Mouse (Mus musculus) heart, embryonic 16.5 days (tissue): ENCODE measurements around the gene Oprl1. TPM values are rescaled to one million over a fixed set of nuclear protein-coding genes. Genes with fewer than 3 reads are reported as not detected.

Experiments used
- ATAC-seq: fragments of 200-750 bp; cut with Nextera tagmentation; replicated peaks from 2 replicates; pipeline ENCODE4 v1.8.0; 2017; ENCODE audit warnings: moderate number of reproducible peaks; ENCODE audit not compliant: insufficient read depth, low FRiP score; ENCODE audit errors: extremely low read depth
- H3K27ac ChIP-seq: fragments of 300-500 bp; sonication (generic); 2 replicates; pipeline ENCODE4 v1.5.1; 2014; ENCODE audit warnings: mild to moderate bottlenecking, low read length, control low read depth, moderate library complexity
- H3K27me3 ChIP-seq: fragments of 300-500 bp; sonication (generic); 2 replicates; pipeline ENCODE4 v1.6.1; 2014; ENCODE audit warnings: low read length, mixed read lengths; ENCODE audit not compliant: control insufficient read depth, insufficient read depth
- H3K36me3 ChIP-seq: fragments of 300-500 bp; sonication (generic); 2 replicates; pipeline ENCODE4 v1.6.1; 2014; ENCODE audit not compliant: control insufficient read depth, insufficient read depth
- H3K4me1 ChIP-seq: fragments of 300-500 bp; sonication (generic); 2 replicates; pipeline ENCODE4 v1.6.1; 2014; ENCODE audit warnings: low read length, mixed read lengths; ENCODE audit not compliant: control insufficient read depth, insufficient read depth
- H3K4me2 ChIP-seq: fragments of 300-500 bp; sonication (generic); 2 replicates; pipeline ENCODE4 v1.6.1; 2014; ENCODE audit warnings: low read depth, mild to moderate bottlenecking, control low read depth, low read length
- H3K4me3 ChIP-seq: fragments of 300-500 bp; sonication (generic); 2 replicates; pipeline ENCODE4 v1.5.1; 2014; ENCODE audit warnings: mild to moderate bottlenecking, control low read depth, low read length
- H3K9ac ChIP-seq: fragments of 300-500 bp; sonication (generic); 2 replicates; pipeline ENCODE4 v1.6.1; 2014; ENCODE audit warnings: low read length, control low read depth
- H3K9me3 ChIP-seq: fragments of 300-500 bp; sonication (generic); replicated peaks from 2 replicates; pipeline ENCODE4 v1.6.1; 2016; ENCODE audit warnings: low read length; ENCODE audit not compliant: control insufficient read depth
- WGBS: fragments of 180-500 bp; shearing (Covaris S2); extraction: QIAGEN DNeasy Blood & Tissue Kit; methylation state at CpG from one replicate; pipeline ENCODE4 v1.1.7; 2014; 5-methylcytosine and 5-hydroxymethylcytosine counted together
- polyA plus RNA-seq: library from polyadenylated mRNA; unstranded; fragments of >200 nt; fragmentation: Nextera tagmentation; extraction: Ambion mirVana; gene quantifications from 2 replicates; pipeline ENCODE4 v1.2.1, GENCODE M21; 2015

Gene Oprl1
- polyA plus RNA-seq, 1 experiment from 2014 or later = 1.2 TPM

DNA sequence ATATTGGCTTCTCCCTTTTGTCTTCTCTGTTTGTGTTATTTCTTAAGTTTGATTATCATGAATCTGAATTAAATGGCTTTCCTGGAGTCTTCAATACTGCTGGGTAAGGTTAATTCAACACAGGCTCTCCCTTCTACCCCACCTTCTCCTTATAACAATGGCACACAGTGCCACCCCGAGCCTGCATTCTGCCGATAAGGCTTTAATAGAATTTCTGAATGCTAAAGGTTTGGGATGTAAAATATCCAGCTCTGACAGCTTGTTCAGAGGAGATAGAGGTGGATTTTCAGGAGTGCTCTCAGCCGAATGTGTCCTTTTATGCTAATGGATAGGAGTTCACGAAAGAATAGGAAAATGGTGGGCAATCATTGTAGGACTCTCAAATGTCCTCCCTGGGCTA lies 50.4 kb downstream of the Oprl1 start:
- 0 out of 2 replicates have a peak, but pooled peaks cover 5% of the 10 kb centered on the region for H3K27me3 ChIP-seq
- WGBS = 76% methylated on average over 4 of the region's 4 CpGs

DNA sequence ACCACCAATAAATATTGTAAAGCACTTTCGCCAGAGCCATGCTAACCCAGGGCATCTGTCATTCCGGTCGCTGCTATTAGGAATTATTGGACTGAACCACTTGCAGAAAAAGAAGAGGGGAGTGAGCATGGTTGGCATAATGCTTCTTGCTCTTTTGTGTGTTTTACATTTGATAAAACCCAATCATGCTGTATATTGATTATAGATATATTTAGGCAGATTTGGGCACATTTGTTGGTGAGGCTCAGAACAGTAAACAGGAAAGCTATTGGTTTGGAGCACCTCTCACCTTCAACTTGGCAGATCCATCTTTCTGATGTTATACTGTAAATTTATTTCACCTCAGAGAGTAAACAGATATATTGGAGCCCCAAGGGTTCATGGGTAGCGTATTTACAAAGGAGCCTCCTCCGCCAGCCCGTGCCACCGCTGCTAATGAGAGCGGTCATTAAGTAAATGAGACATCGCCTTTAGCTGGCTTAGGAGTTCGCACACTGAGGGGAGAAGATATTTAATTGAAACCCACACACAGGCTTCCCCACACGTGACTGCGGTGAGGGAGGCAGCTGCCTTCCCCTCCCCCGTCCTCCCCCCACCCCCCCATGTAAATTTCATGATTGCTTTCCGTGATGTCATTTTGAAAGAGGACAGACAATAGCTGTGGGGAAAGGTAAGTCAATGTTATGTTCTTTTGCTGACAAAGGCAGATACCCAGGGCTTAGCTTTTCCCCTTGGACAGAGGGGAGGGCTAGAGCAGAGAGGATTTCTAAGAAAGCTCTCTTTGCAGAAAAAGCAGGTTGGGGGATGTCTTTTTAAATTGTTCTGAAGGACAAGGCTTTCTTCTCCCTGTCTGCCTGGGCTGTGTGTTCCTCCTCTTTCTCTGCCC lies 52.1 kb downstream of the Oprl1 start:
- H3K27ac ChIP-seq = no peak overlapping the region
- no peak overlapping the region for H3K4me3 ChIP-seq
- no peaks in the 10 kb centered on the region for H3K9me3 ChIP-seq
- H3K27me3 ChIP-seq = 0 out of 2 replicates have a peak, but pooled peaks cover 5% of the 10 kb centered on the region
- H3K36me3 ChIP-seq = no peaks in the 10 kb centered on the region
- 56% methylated on average over 14 of the region's 14 CpGs for whole genome bisulfite sequencing
- no peaks in the 10 kb centered on the region for H3K4me1 ChIP-seq
- H3K9ac ChIP-seq = no peak overlapping the region
- no peak overlapping the region for H3K4me2 ChIP-seq
- ATAC-seq = no peak

More for the DNA sequence above, 50.4 kb downstream of the Oprl1 start:
- Histone ChIP-seq H3K9ac (no peak overlapping the region), H3K27ac (no peak overlapping the region), H3K4me2 (no peak overlapping the region), H3K36me3 (no peaks in the 10 kb centered on the region), H3K4me3 (no peak overlapping the region), H3K9me3 (no peaks in the 10 kb centered on the region), H3K4me1 (no peaks in the 10 kb centered on the region)
- no peak for ATAC-seq

DNA sequence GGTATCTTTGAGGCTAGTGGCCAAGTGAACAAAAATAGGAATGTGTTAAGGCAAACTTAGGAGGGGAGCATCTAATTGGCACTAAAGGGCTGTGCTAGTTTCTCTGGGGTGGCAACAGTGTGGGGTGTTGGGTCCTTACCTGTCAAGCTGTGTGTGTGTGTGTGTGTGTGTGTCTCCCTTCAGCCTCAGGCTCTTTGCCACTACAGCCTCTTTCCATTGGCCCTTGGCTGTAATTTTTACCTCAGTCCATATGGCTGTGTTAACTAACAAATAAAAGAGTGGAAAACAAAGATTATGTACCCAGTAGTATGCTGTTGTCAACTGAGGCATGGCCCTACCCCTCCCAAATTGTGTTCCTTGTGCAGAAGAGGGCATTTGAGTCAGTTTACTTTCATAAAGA lies 53.6 kb downstream of the Oprl1 start:
- Histone ChIP-seq H3K27ac (no peak overlapping the region), H3K4me3 (no peak overlapping the region), H3K36me3 (no peaks in the 10 kb centered on the region), H3K9ac (no peak overlapping the region), H3K9me3 (no peaks in the 10 kb centered on the region), H3K27me3 (0 out of 2 replicates have a peak, but pooled peaks cover 2% of the 10 kb centered on the region), H3K4me1 (no peaks in the 10 kb centered on the region), H3K4me2 (no peak overlapping the region)
- ATAC-seq = no peak

DNA sequence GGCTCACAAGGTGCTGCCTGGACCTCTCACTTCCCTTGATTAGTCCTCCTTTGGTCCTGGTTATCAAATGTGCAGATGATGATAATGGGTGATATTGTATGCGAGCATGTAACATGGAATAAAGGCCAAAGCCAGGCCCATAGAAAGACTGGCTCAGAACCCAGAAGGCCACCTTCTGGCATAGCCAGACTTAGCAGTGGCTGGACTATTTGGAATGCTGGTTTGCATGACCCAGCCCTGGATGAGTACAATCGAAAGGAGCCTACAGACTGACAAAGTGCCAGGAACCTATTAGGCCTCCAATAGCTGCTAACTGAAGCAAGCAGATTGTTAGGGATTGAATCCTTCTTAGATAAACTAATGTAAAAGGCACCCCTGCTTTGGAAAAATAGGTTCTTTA lies 54.6 kb downstream of the Oprl1 start:
- Histone ChIP-seq H3K4me1 (no peaks in the 10 kb centered on the region), H3K4me3 (no peak overlapping the region), H3K27ac (no peak overlapping the region), H3K27me3 (no peaks in the 10 kb centered on the region), H3K9me3 (no peaks in the 10 kb centered on the region), H3K4me2 (no peak overlapping the region), H3K9ac (no peak overlapping the region), H3K36me3 (no peaks in the 10 kb centered on the region)
- 77% methylated on average over 2 of the region's 2 CpGs for WGBS
- ATAC-seq = no peak

Other genes with a start within 250 kb of the Oprl1 start
- gene Abhd16b, start 221.8 kb upstream of the Oprl1 start, polyA plus RNA-seq = 0.17 and 0.19 TPM in 2 replicates
- gene Tpd52l2, start 217.9 kb upstream of the Oprl1 start, polyA plus RNA-seq = 123 and 125 TPM in 2 replicates
- gene Dnajc5, start 194.5 kb upstream of the Oprl1 start, polyA plus RNA-seq = 77.9 and 82.1 TPM in 2 replicates
- gene Uckl1, start 130.1 kb upstream of the Oprl1 start, polyA plus RNA-seq = 77.3 and 85.8 TPM in 2 replicates
- 47.4 and 47.6 TPM in 2 replicates for gene Prpf6, start 123.1 kb upstream of the Oprl1 start, polyA plus RNA-seq
- 22.8 and 26.0 TPM in 2 replicates for gene Zfp512b, start 122.2 kb upstream of the Oprl1 start, polyA plus RNA-seq
- gene Samd10, start 115.8 kb upstream of the Oprl1 start, polyA plus RNA-seq = 11.2 and 12.4 TPM in 2 replicates
- not detected in 2 replicates for gene Gm29797, start 58.0 kb upstream of the Oprl1 start, polyA plus RNA-seq
- gene Sox18, start 43.4 kb upstream of the Oprl1 start, polyA plus RNA-seq = 53.6 and 55.9 TPM in 2 replicates
- 17.6 and 19.6 TPM in 2 replicates for gene Tcea2, start 34.7 kb upstream of the Oprl1 start, polyA plus RNA-seq
- 34.5 and 40.2 TPM in 2 replicates for gene Rgs19, start 21.0 kb upstream of the Oprl1 start, polyA plus RNA-seq
- not detected in 2 replicates for gene Lkaaear1, start 16.6 kb upstream of the Oprl1 start, polyA plus RNA-seq
- gene Myt1, start 48.3 kb downstream of the Oprl1 start, polyA plus RNA-seq = 0.06 and 0.08 TPM in 2 replicates
- gene Pcmtd2, start 122.8 kb downstream of the Oprl1 start, polyA plus RNA-seq = 30.2 and 31.7 TPM in 2 replicates
- gene Polr3k, start 149.3 kb downstream of the Oprl1 start, polyA plus RNA-seq = 41.8 and 44.9 TPM in 2 replicates